In the genomic region with DNA sequence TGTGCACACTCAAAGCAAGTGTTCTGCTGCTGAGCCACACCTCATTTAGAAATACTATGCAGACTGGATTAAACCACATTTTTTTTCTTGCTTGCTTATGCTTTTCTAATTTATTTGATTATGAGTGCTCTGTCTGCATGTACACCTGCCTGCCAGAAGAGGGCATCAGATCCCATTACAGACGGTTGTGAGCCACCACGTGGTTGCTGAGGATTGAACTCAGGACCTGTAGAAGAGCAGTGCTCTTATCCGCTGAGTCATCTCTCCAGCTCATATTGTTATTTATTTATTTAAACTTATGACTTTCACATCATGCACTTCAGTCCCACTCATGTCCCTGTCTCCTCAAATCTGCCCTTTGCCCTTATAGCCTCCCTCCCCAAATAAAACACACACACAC, we compare ENCODE assay signal across 18 mouse cellular contexts. TPM values are rescaled to one million over a fixed set of nuclear protein-coding genes. Genes with fewer than 3 reads are reported as not detected.
DNase-seq lines count a peak whose midpoint lies in the region; ATAC-seq and TF ChIP-seq lines count a peak whose summit lies in the region.
"Had no signal": no experiment of that assay in that cellular context is flagged by ENCODE, and none has a peak within 500 bp of the region (broad histone marks: within the 10 kb centered on the region; RNA-seq: fewer than 3 reads in every experiment).

No protein-coding gene starts in this region.

- H3K4me3 ChIP-seq in cerebellum, adult 2 months (replicated peaks; ENCODE audit: insufficient read depth, low read depth, low read length), result no peak overlapping the region
- H3K4me3 ChIP-seq in liver, embryonic 11.5 days (ENCODE audit: low read depth, low read length), result no peak overlapping the region
- H3K4me3 ChIP-seq in liver, embryonic 14.5 days (ENCODE audit: insufficient read depth in 1 of 2, low read depth in 2 of 2, low read length in 2 of 2), result no peak overlapping the region

- no peak for TF ChIP-seq POLR2A in cerebellum, adult 2 months (IDR thresholded peaks at IDR 0.05; ENCODE audit: borderline replicate concordance, insufficient read depth, low read length)

- no peaks in the 10 kb centered on the region for H3K27me3 ChIP-seq in cerebellum, adult 2 months (ENCODE audit: control insufficient read depth, insufficient read depth, low read length)
- peaks cover 13% of the 10 kb centered on the region for H3K27me3 ChIP-seq in liver, embryonic 11.5 days (replicated peaks; ENCODE audit: control insufficient read depth, insufficient read depth, low read length)
- H3K27me3 ChIP-seq in liver, embryonic 14.5 days (ENCODE audit: control insufficient read depth, insufficient read depth, low read length), result peaks cover 14% of the 10 kb centered on the region

- H3K36me3 ChIP-seq in liver, embryonic 11.5 days (ENCODE audit: control insufficient read depth, insufficient read depth, low read length), result no peaks in the 10 kb centered on the region
- H3K36me3 ChIP-seq in liver, embryonic 14.5 days (replicated peaks; ENCODE audit: control insufficient read depth, insufficient read depth, low read depth), result no peaks in the 10 kb centered on the region

- peak; percentile 57 for TF ChIP-seq CTCF in cerebellum, adult 2 months (IDR thresholded peaks at IDR 0.05; ENCODE audit: borderline replicate concordance, insufficient read depth, low read depth, low read length)
- peak; percentile 83 for TF ChIP-seq CTCF in liver, embryonic 14.5 days (IDR thresholded peaks at IDR 0.05; ENCODE audit: low read depth)

- TF ChIP-seq EP300 in liver, embryonic 14.5 days (IDR thresholded peaks at IDR 0.05; ENCODE audit: low read depth), result no peak

- no peak overlapping the region for H3K4me2 ChIP-seq in liver, embryonic 11.5 days
- H3K4me2 ChIP-seq in liver, embryonic 14.5 days (ENCODE audit: low read depth), result no peak overlapping the region

- H3K9me3 ChIP-seq in liver, embryonic 11.5 days (ENCODE audit: control insufficient read depth, low read length), result no peaks in the 10 kb centered on the region
- no peaks in the 10 kb centered on the region; the same call in 1 of the 2 replicates for H3K9me3 ChIP-seq in liver, embryonic 14.5 days (ENCODE audit: control insufficient read depth, low read length)

- no peak overlapping the region; the same call in 1 of the 2 replicates for H3K27ac ChIP-seq in cerebellum, adult 2 months (ENCODE audit: insufficient read depth, low read length)
- no peak overlapping the region for H3K27ac ChIP-seq in liver, embryonic 11.5 days (ENCODE audit: low read depth, low read length)
- no peak overlapping the region; the same call in 1 of the 2 replicates for H3K27ac ChIP-seq in liver, embryonic 14.5 days

- DNase-seq in cerebellum, adult 2 months, result peak in 1 of 2 experiments; percentile 48
- no peak for DNase-seq in cerebellum, postnatal 25 days
- peak; percentile 39 for DNase-seq in liver
- DNase-seq in liver, embryonic 11.5 days (ENCODE audit: low spot score), result no peak
- DNase-seq in ES-CJ7 (ENCODE audit: low read depth, low spot score), result peak; percentile 64
- no peak for DNase-seq in liver, embryonic 14.5 days (ENCODE audit: low read depth in 3 of 3, low spot score in 3 of 3)
- no peak for DNase-seq in cerebellum, postnatal 4 days (ENCODE audit: low spot score in 2 of 2)
- DNase-seq in layer of hippocampus, postnatal 14 days (ENCODE audit: low spot score in 2 of 2), result no peak
- DNase-seq: adrenal gland, postnatal 25 days; cerebellum, postnatal 10 days; heart, postnatal 10 days; left cerebral cortex, postnatal 4 days; right cerebral cortex, postnatal 25 days had no signal

- WGBS in cerebellum, adult 2 months, result 56% methylated on average over 3 of the region's 3 CpGs
- WGBS in liver, embryonic 11.5 days, result 37% methylated on average over 3 of the region's 3 CpGs
- WGBS in liver, embryonic 14.5 days (ENCODE audit: insufficient replicate concordance), result 30% methylated on average over 3 of the region's 3 CpGs

- no peak overlapping the region for H3K9ac ChIP-seq in liver, embryonic 11.5 days (ENCODE audit: low read depth, low read length)
- H3K9ac ChIP-seq in liver, embryonic 14.5 days (replicated peaks), result no peak overlapping the region

- peaks cover 11% of the 10 kb centered on the region; the same call in 1 of the 2 replicates for H3K4me1 ChIP-seq in cerebellum, adult 2 months (ENCODE audit: control insufficient read depth, insufficient read depth, low read length)
- H3K4me1 ChIP-seq in liver, embryonic 11.5 days (replicated peaks; ENCODE audit: control insufficient read depth, insufficient read depth, low read length), result peaks cover 20% of the 10 kb centered on the region
- H3K4me1 ChIP-seq in liver, embryonic 14.5 days (replicated peaks; ENCODE audit: control insufficient read depth in 2 of 2, insufficient read depth in 2 of 2, low read length in 1 of 2), result peaks cover 33 to 35% of the 10 kb centered on the region in 2 experiments

- no peak for ATAC-seq in liver, embryonic 11.5 days (replicated peaks; ENCODE audit: low FRiP score)
- ATAC-seq in liver, embryonic 14.5 days (ENCODE audit: insufficient read depth), result no peak
- ATAC-seq: forebrain, embryonic 14.5 days; inflammation-experienced regulatory T-cells, adult 6 months had no signal

RNA-seq across cellular contexts. Expression of a gene that starts 5.6 kb away (rescaled TPM):
- polyA plus RNA-seq in cerebellum, adult 2 months (2012; rRNA removed), result 23.1 and 27.1 TPM in 2 replicates
- 1.1 and 1.5 TPM in 2 replicates for polyA plus RNA-seq in liver, embryonic 11.5 days (2014; fragmentation: Nextera tagmentation; extraction: Ambion mirVana)
- 15.4 and 15.5 TPM in 2 replicates for polyA plus RNA-seq in liver, embryonic 14.5 days (2012; rRNA removed)
- polyA plus RNA-seq in liver, embryonic 14.5 days (2014; fragmentation: Nextera tagmentation; extraction: Ambion mirVana), result 13.1 and 13.8 TPM in 2 replicates
- total RNA-seq in layer of hippocampus, postnatal 14 days (2021), result 100 to 1,000 TPM; 106 to 108 TPM
- polyA plus RNA-seq: inflammation-experienced regulatory T-cells, adult 6 months had no signal

RNA-seq across cellular contexts. Expression of a gene that starts 5.8 kb away (rescaled TPM):
- 0.65 and 1.6 TPM in 2 replicates for polyA plus RNA-seq in cerebellum, adult 2 months (2012; rRNA removed)
- not detected in 2 replicates for polyA plus RNA-seq in liver, embryonic 11.5 days (2014; fragmentation: Nextera tagmentation; extraction: Ambion mirVana)
- 0.10 and 0.27 TPM in 2 replicates for polyA plus RNA-seq in liver, embryonic 14.5 days (2012; rRNA removed)
- 0.46 and 0.56 TPM in 2 replicates for polyA plus RNA-seq in liver, embryonic 14.5 days (2014; fragmentation: Nextera tagmentation; extraction: Ambion mirVana)
- 1 to 10 TPM; 2.4 to 2.5 TPM for total RNA-seq in layer of hippocampus, postnatal 14 days (2021)
- total RNA-seq: adrenal gland, postnatal 25 days; gastrocnemius, postnatal 4 days; heart, postnatal 10 days had no signal
- polyA plus RNA-seq: embryonic facial prominence, embryonic 14.5 days; inflammation-experienced regulatory T-cells, adult 6 months; large intestine, adult 2 months had no signal

RNA-seq across cellular contexts. Expression of a gene that starts 15.4 kb away (rescaled TPM):
- polyA plus RNA-seq in cerebellum, adult 2 months (2012; rRNA removed), result not detected in 2 replicates
- polyA plus RNA-seq in liver, embryonic 11.5 days (2014; fragmentation: Nextera tagmentation; extraction: Ambion mirVana), result not detected in 2 replicates
- polyA plus RNA-seq in liver, embryonic 14.5 days (2012; rRNA removed), result not detected in 2 replicates
- polyA plus RNA-seq in liver, embryonic 14.5 days (2014; fragmentation: Nextera tagmentation; extraction: Ambion mirVana), result not detected in 2 replicates
- total RNA-seq in layer of hippocampus, postnatal 14 days (2021), result not detected
- total RNA-seq: adrenal gland, postnatal 25 days; gastrocnemius, postnatal 4 days; heart, postnatal 10 days; left cerebral cortex, postnatal 4 days had no signal
- polyA plus RNA-seq: embryonic facial prominence, embryonic 14.5 days; forebrain, embryonic 14.5 days; inflammation-experienced regulatory T-cells, adult 6 months; large intestine, adult 2 months had no signal

RNA-seq across cellular contexts. Expression of a gene that starts 28.7 kb away (rescaled TPM):
- 7.7 and 8.8 TPM in 2 replicates for polyA plus RNA-seq in cerebellum, adult 2 months (2012; rRNA removed)
- polyA plus RNA-seq in liver, embryonic 11.5 days (2014; fragmentation: Nextera tagmentation; extraction: Ambion mirVana), result 2.6 and 2.7 TPM in 2 replicates
- polyA plus RNA-seq in liver, embryonic 14.5 days (2012; rRNA removed), result 1.5 and 1.7 TPM in 2 replicates
- 1.6 and 1.7 TPM in 2 replicates for polyA plus RNA-seq in liver, embryonic 14.5 days (2014; fragmentation: Nextera tagmentation; extraction: Ambion mirVana)
- 1 to 10 TPM; 4.0 to 4.5 TPM for total RNA-seq in layer of hippocampus, postnatal 14 days (2021)

RNA-seq across cellular contexts. Expression of a gene that starts 28.8 kb away (rescaled TPM):
- polyA plus RNA-seq in cerebellum, adult 2 months (2012; rRNA removed), result 0.06 TPM in 1 of 2 replicates, not detected in the other
- polyA plus RNA-seq in liver, embryonic 11.5 days (2014; fragmentation: Nextera tagmentation; extraction: Ambion mirVana), result 0.10 TPM in 1 of 2 replicates, not detected in the other
- polyA plus RNA-seq in liver, embryonic 14.5 days (2012; rRNA removed), result 0.15 and 0.19 TPM in 2 replicates
- not detected in 2 replicates for polyA plus RNA-seq in liver, embryonic 14.5 days (2014; fragmentation: Nextera tagmentation; extraction: Ambion mirVana)
- total RNA-seq in layer of hippocampus, postnatal 14 days (2021), result under 1 TPM in 1 of 2 experiments, not detected in 1; 0.26 TPM
- total RNA-seq: gastrocnemius, postnatal 4 days; left cerebral cortex, postnatal 4 days had no signal
- polyA plus RNA-seq: embryonic facial prominence, embryonic 14.5 days; forebrain, embryonic 14.5 days; inflammation-experienced regulatory T-cells, adult 6 months had no signal

Comparison
In these comparisons a context has a peak if more than half of its experiments do, and no peak if none do; other contexts are left out.
1. DNase-seq: peak in liver (single experiment) and ES-CJ7 (single experiment); none in cerebellum, postnatal 25 days (0 of 2), liver, embryonic 11.5 days (single experiment), liver, embryonic 14.5 days (0 of 3), cerebellum, postnatal 4 days (0 of 2) and layer of hippocampus, postnatal 14 days (0 of 2).